Mouse (Mus musculus) lung, adult 2 months (tissue): ENCODE results near the gene Gm28047.

Experiments
- CTCF ChIP-seq: fragments of 200-500 bp; IDR thresholded peaks from 2 replicates; pipeline ENCODE4 v1.5.1; 2011; ENCODE audit warnings: mild to moderate bottlenecking, low read length, control low read depth; ENCODE audit not compliant: insufficient read depth
- POLR2A ChIP-seq: fragments of 200-500 bp; IDR thresholded peaks from 2 replicates; pipeline ENCODE4 v1.6.1; 2011; ENCODE audit warnings: low read depth, mild to moderate bottlenecking, control low read depth, low read length, borderline replicate concordance; ENCODE audit errors: extremely low read depth

DNA sequence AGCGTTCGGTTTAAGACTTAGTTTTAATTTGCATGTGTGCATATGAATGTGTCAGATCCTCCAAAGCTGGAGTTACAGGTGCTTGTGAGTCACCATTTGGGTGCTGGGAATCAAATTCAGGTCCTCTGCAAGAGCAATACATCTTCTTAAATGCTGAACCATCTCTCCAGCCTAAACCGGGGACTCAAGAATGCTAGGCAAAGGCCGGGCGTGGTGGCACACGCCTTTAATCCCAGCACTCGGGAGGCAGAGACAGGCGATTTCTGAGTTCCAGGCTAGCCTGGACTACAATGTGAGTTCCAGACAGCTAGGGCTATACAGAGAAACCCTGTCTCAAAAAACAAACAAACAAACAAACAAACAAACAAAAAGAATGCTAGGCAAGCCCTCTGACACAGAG, 35.0 kb downstream of the Gm28047 start:
- TF ChIP-seq CTCF = no peak
- TF ChIP-seq POLR2A = no peak
